Mouse (Mus musculus) liver, embryonic 15.5 days (tissue): Measurements from ENCODE around the gene Abl1. TPM values are rescaled to one million over a fixed set of nuclear protein-coding genes. Genes with fewer than 3 reads are reported as not detected.

Experiments
- ATAC-seq: fragments of 200-750 bp; cut with Nextera tagmentation; 2 replicates; pipeline ENCODE4 v1.8.0; 2017; ENCODE audit warnings: moderate number of reproducible peaks, mild to moderate bottlenecking, moderate library complexity; ENCODE audit not compliant: insufficient read depth
- H3K27ac ChIP-seq: fragments of 300-500 bp; sonication (generic); replicated peaks from 2 replicates; pipeline ENCODE4 v1.5.1; 2015; ENCODE audit warnings: mild to moderate bottlenecking, inconsistent platforms
- H3K27me3 ChIP-seq: fragments of 300-500 bp; sonication (generic); 2 replicates; pipeline ENCODE4 v1.6.1; 2015; ENCODE audit warnings: mild to moderate bottlenecking, inconsistent platforms
- H3K36me3 ChIP-seq: fragments of 300-500 bp; sonication (generic); replicated peaks from 2 replicates; pipeline ENCODE4 v1.6.1; 2015; ENCODE audit warnings: moderate library complexity, mild to moderate bottlenecking, inconsistent platforms
- H3K4me1 ChIP-seq: fragments of 300-500 bp; sonication (generic); replicated peaks from 2 replicates; pipeline ENCODE4 v1.6.1; 2015; ENCODE audit warnings: inconsistent platforms
- H3K4me2 ChIP-seq: fragments of 300-500 bp; sonication (generic); 2 replicates; pipeline ENCODE4 v1.6.1; 2015; ENCODE audit warnings: moderate library complexity, mild to moderate bottlenecking, inconsistent platforms
- H3K4me3 ChIP-seq: fragments of 300-500 bp; sonication (generic); replicated peaks from 2 replicates; pipeline ENCODE4 v1.5.1; 2015; ENCODE audit warnings: mild to moderate bottlenecking, inconsistent platforms
- H3K9ac ChIP-seq: fragments of 300-500 bp; sonication (generic); 2 replicates; pipeline ENCODE4 v1.6.1; 2015; ENCODE audit warnings: moderate library complexity, mild to moderate bottlenecking, inconsistent platforms
- H3K9me3 ChIP-seq: fragments of 300-500 bp; sonication (generic); replicated peaks from 2 replicates; pipeline ENCODE4 v1.6.1; 2016; ENCODE audit warnings: inconsistent platforms
- WGBS: fragments of 180-500 bp; shearing (Covaris S2); methylation state at CpG from one replicate; pipeline ENCODE4 v1.1.7; 2015; ENCODE audit warnings: mixed read lengths; ENCODE audit not compliant: insufficient replicate concordance; 5-methylcytosine and 5-hydroxymethylcytosine counted together
- polyA plus RNA-seq: library from polyadenylated mRNA; unstranded; fragments of >200 nt; fragmentation: Nextera tagmentation; extraction: Ambion mirVana; gene quantifications from 2 replicates; pipeline ENCODE4 v1.2.1, GENCODE M21; 2015

Abl1 gene
- polyA plus RNA-seq, 1 experiment from 2014 or later: 5.9 TPM

DNA sequence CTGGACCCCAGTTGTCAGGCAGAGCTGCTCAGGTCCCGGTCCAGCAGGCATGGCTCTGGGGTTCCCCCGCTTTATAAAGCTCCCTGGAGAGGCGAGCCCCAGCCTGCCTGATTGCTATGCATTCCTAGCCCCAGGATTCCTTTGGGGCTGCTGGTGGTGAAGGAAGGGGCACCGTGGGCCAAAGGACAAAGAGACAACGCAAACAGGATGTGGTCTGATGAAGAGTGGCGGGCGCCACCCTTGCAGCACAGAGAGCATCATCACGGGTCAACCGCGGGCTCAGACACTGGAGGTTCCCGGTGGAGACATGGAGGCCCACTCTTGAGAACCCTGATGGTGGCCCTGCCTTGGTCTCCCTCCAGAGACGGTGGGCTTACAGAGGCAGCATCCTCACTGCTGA, 122.3 kb downstream of the Abl1 start, which contains the start of gene Qrfp:
TSS of gene Qrfp (minus strand) at position 137 of the 400 bp plus-strand sequence.
- Histone ChIP-seq H3K27me3 (peaks cover 10% of the 10 kb centered on the region), H3K4me3 (no peak within 1 kb of the TSS), H3K36me3 (no peaks in the 10 kb centered on the region), H3K9ac (no peak within 1 kb of the TSS), H3K27ac (no peak within 1 kb of the TSS), H3K4me2 (no peak within 1 kb of the TSS), H3K4me1 (peaks cover 12% of the 10 kb centered on the region), H3K9me3 (no peaks in the 10 kb centered on the region)
- 20% methylated on average over 12 of the region's 12 CpGs for WGBS
- ATAC-seq: no peak

GRCm38 (mm10) chr2:31811086-31811958, 123.1 kb downstream of the Abl1 start:
- Histone ChIP-seq H3K9ac (no peak overlapping the region), H3K4me1 (peaks cover 12% of the 10 kb centered on the region), H3K4me3 (no peak overlapping the region), H3K4me2 (no peak overlapping the region), H3K27ac (no peak overlapping the region), H3K36me3 (no peaks in the 10 kb centered on the region), H3K27me3 (peaks cover 10% of the 10 kb centered on the region), H3K9me3 (no peaks in the 10 kb centered on the region)
- no peak for ATAC-seq
- WGBS: 54% methylated on average over 14 of the region's 14 CpGs

- H3K9me3 ChIP-seq: no peaks in the 10 kb centered on the region
- H3K9ac ChIP-seq: no peak overlapping the region
- peaks cover 8% of the 10 kb centered on the region for H3K4me1 ChIP-seq
- H3K4me2 ChIP-seq: no peak overlapping the region
- WGBS: 65% methylated on average over 4 of the region's 4 CpGs
- no peaks in the 10 kb centered on the region for H3K36me3 ChIP-seq
- no peak overlapping the region for H3K27ac ChIP-seq
- peaks cover 10% of the 10 kb centered on the region for H3K27me3 ChIP-seq
- no peak for ATAC-seq
- H3K4me3 ChIP-seq: no peak overlapping the region
Measured at GRCm38 (mm10) chr2:31813641-31814040, 125.5 kb downstream of the Abl1 start.

DNA sequence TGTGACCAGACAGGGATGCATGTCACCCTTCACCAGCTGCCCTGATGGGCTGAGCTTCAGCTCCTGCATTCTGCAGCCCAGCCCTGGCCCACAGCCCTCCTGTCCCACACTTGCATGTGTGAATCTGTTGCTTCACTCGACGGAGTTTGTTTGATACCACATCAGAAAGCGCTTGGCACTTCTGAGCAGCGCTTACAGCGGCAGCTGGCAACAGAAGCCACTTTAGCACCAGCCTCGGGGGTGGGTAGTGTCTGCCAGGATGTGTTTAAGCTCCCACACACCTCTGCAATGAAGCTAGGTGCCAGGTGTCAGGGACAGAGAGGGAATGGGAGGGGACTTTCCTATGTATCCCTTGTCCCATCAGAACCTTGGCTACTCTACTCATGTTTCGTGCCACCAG, 126.5 kb downstream of the Abl1 start:
- Histone ChIP-seq H3K4me2 (no peak overlapping the region), H3K27ac (no peak overlapping the region), H3K36me3 (no peaks in the 10 kb centered on the region), H3K4me3 (no peak overlapping the region), H3K9ac (no peak overlapping the region), H3K27me3 (peaks cover 10% of the 10 kb centered on the region), H3K9me3 (no peaks in the 10 kb centered on the region), H3K4me1 (0 out of 2 replicates have a peak, but pooled peaks cover 6% of the 10 kb centered on the region)
- no peak for ATAC-seq
- 55% methylated on average over 7 of the region's 7 CpGs for WGBS

DNA sequence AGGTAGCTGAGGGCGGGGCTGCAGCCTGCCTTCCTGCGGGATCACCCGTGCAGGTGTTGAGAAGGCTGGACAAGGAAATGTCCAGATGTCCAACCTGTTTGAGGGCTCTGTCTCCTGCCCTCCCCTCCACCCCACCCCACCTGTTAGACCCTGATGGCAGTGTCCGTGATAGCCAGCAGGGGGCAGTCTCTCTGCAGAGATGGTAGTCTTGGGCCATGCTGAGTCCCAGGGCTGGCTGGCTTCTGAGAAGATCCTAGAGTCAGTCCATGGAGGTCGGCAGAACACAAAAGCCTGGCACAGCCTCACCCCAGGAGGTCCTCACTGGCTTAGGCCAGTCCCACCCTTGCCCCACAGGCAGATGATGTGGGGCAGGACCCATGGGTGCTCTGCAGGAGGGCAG, 127.2 kb downstream of the Abl1 start:
- Histone ChIP-seq H3K9ac (no peak overlapping the region), H3K4me2 (no peak overlapping the region), H3K9me3 (no peaks in the 10 kb centered on the region), H3K36me3 (no peaks in the 10 kb centered on the region), H3K4me3 (no peak overlapping the region), H3K4me1 (0 out of 2 replicates have a peak, but pooled peaks cover under 1% of the 10 kb centered on the region), H3K27me3 (peaks cover 5% of the 10 kb centered on the region), H3K27ac (no peak overlapping the region)
- no peak for ATAC-seq
- WGBS: 20% methylated on average over 5 of the region's 5 CpGs

DNA sequence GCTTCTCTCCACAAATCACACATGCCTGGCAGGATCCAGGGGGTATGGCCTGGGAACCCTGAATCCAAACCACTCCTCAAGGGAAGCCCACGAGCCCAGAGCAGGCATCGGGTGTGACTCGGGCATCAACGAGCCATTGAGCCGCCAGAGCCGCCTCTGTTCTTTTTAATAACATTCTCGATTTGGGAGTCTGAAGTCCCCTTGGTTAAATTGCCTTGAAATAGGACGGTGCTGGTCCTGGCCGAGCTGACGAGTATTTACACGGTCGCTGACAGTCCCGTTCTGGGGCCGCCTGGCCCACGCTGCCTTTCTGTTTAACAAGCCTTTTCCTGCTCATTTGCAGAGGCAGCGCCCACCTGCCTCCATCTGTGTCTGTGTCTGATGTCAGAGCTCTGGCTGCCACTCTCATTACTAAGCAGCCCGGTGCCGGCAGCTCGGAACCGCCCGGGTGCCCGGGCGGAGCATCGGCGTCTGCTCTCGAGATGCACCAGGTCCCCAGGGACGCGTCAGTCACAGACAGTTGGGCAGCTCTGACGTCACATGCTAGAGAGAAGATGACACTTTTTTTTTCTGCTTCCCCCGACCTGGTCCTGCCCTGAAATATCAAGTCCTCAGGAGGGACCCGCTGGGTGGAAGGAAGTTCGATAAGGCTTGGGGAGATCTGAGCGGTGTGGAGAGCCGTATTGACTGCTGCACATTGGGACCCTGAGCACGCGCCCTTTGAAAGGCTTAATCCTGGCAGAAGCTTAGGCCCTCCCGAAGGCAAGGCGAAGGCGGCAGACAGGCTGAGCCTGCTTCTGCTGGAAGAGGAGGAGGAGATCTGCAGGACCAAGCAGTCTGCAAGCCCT, 134.6 kb downstream of the Abl1 start:
- H3K9ac ChIP-seq: no peak overlapping the region
- no peaks in the 10 kb centered on the region for H3K36me3 ChIP-seq
- H3K4me1 ChIP-seq: peaks cover 7% of the 10 kb centered on the region; the same call in 1 of the 2 replicates
- H3K27ac ChIP-seq: no peak overlapping the region
- no peak overlapping the region for H3K4me3 ChIP-seq
- 17% methylated on average over 39 of the region's 39 CpGs for WGBS
- no peak for ATAC-seq
- peaks cover 36% of the 10 kb centered on the region for H3K27me3 ChIP-seq
- H3K4me2 ChIP-seq: peak overlapping the region; percentile 20; the same call in 1 of the 2 replicates
- no peaks in the 10 kb centered on the region for H3K9me3 ChIP-seq

GRCm38 (mm10) chr2:31823933-31824730, 136.0 kb downstream of the Abl1 start:
- H3K9me3 ChIP-seq: no peaks in the 10 kb centered on the region
- peaks cover 7% of the 10 kb centered on the region; the same call in 1 of the 2 replicates for H3K4me1 ChIP-seq
- no peak overlapping the region for H3K27ac ChIP-seq
- no peak overlapping the region for H3K4me3 ChIP-seq
- no peaks in the 10 kb centered on the region for H3K36me3 ChIP-seq
- 70% methylated on average over 13 of the region's 15 CpGs for WGBS
- H3K4me2 ChIP-seq: no peak overlapping the region
- peaks cover 36% of the 10 kb centered on the region for H3K27me3 ChIP-seq
- H3K9ac ChIP-seq: no peak overlapping the region
- ATAC-seq: no peak

- Histone ChIP-seq H3K27ac (no peak overlapping the region), H3K27me3 (peaks cover 36% of the 10 kb centered on the region), H3K36me3 (no peaks in the 10 kb centered on the region), H3K9ac (no peak overlapping the region), H3K4me1 (peaks cover 7% of the 10 kb centered on the region; the same call in 1 of the 2 replicates), H3K4me2 (no peak overlapping the region), H3K9me3 (no peaks in the 10 kb centered on the region), H3K4me3 (no peak overlapping the region)
- WGBS: 35% methylated on average over 16 of the region's 16 CpGs
- no peak for ATAC-seq
Measured at GRCm38 (mm10) chr2:31825469-31825911, 137.3 kb downstream of the Abl1 start.

DNA sequence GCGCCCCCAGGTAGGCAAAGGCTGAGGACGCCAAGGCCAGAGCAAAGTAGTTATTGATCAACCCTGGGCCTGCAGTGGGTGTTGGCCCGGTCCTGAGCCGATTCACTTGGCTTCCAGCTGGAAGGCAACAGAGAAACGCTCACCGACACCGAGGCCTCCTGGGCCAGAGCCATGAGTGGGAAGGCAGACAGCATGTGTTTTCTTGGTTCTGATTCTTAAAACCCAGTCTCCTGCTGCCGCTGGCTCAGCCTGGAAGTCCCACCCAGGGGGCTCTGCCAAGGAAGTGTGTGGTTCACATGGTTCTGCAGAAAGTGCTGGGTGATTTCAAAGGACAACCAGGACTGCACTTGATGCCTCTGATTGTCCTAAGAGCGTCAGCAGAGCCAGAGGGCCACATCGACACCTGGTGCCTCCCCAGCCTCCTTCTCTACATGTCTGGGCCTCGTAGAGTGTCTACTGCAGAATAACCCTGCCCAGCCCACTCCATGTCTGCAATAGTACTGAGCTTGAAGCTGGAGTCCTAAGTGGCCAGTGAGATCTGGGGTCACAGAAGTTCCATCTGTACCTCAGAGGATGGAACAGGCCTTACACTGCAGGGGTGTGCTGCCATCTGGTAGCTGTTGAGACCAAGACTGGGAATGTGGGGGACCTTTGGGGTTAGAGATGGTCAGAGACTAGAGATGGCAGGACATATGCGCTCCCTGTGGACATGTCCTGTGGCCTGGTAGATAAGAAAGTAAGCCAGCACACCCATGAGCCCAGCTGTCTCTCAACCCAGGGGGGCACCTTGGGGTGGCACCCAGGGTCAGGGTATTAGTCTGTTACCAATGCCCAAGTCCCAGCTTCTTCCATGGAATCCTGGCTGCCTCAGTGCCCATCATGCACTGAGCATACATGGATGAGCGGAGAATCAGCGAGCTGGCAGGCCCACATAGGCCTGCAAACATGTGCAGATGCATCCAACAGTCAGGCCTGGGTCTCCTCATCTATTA, 138.2 kb downstream of the Abl1 start:
- Histone ChIP-seq H3K4me3 (no peak overlapping the region), H3K27me3 (peaks cover 29% of the 10 kb centered on the region), H3K36me3 (no peaks in the 10 kb centered on the region), H3K27ac (no peak overlapping the region), H3K9me3 (no peaks in the 10 kb centered on the region), H3K9ac (no peak overlapping the region), H3K4me2 (no peak overlapping the region), H3K4me1 (peaks cover 7% of the 10 kb centered on the region; the same call in 1 of the 2 replicates)
- WGBS: 66% methylated on average over 14 of the region's 14 CpGs
- no peak for ATAC-seq

DNA sequence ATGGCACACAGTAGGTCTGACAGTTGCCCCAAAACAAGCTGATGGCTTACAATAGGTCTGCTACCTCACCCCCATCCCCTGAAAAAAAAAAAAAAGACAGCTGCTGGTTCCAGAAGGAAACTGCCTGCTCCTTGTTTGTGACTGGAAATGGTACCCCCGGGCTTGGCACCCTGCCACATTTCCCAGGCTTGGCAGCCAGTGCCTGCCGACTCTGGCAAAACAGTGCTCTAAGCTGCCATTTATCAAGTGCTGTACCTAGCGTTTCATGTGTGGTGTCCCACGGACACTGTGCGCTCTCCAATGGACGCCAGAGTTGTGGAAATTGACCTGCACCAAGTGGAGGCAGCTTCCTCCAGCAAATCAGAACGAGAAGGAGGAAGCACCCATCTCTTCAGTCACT, 139.7 kb downstream of the Abl1 start:
- no peak for ATAC-seq
- peaks cover 4% of the 10 kb centered on the region; the same call in 1 of the 2 replicates for H3K4me1 ChIP-seq
- H3K4me3 ChIP-seq: no peak overlapping the region
- no peaks in the 10 kb centered on the region for H3K9me3 ChIP-seq
- H3K27ac ChIP-seq: no peak overlapping the region
- no peak overlapping the region for H3K4me2 ChIP-seq
- H3K27me3 ChIP-seq: peaks cover 15% of the 10 kb centered on the region
- no peaks in the 10 kb centered on the region for H3K36me3 ChIP-seq
- WGBS: 48% methylated on average over 7 of the region's 7 CpGs
- no peak overlapping the region for H3K9ac ChIP-seq
